In genomic region chr9:101180234-101180633, GRCm38 (mm10) we compare ENCODE assay signal across 11 mouse cellular contexts.
A peak's percentile ranks its signal among the peaks of the same experiment; 100 is the strongest.
DNase-seq lines count a peak whose midpoint lies in the region; ATAC-seq and TF ChIP-seq lines count a peak whose summit lies in the region.
"Had no signal": no experiment of that assay in that cellular context is flagged by ENCODE, and none has a peak within 500 bp of the region (broad histone marks: within the 10 kb centered on the region; RNA-seq: fewer than 3 reads in every experiment).

No protein-coding gene starts in this region.

- H3K36me3 ChIP-seq in stomach, embryonic 16.5 days (ENCODE audit: control insufficient read depth, insufficient read depth, low read length), result 0 out of 2 replicates have a peak, but pooled peaks cover 8% of the 10 kb centered on the region
- peaks cover 8% of the 10 kb centered on the region; the same call in 1 of the 2 replicates for H3K36me3 ChIP-seq in stomach, postnatal 0 days (ENCODE audit: control insufficient read depth, insufficient read depth, low read length)
- H3K36me3 ChIP-seq in thymus, adult 2 months (ENCODE audit: control insufficient read depth, insufficient read depth, low read length), result no peaks in the 10 kb centered on the region

- no peak overlapping the region for H3K4me2 ChIP-seq in stomach, embryonic 16.5 days (ENCODE audit: low read depth, low read length)
- H3K4me2 ChIP-seq in stomach, postnatal 0 days (replicated peaks; ENCODE audit: low read depth), result no peak overlapping the region
- H3K4me2 ChIP-seq: limb, embryonic 15.5 days; neural tube, embryonic 12.5 days had no signal

- peak; percentile 29; the same call in 1 of the 2 replicates for ATAC-seq in stomach, embryonic 16.5 days (ENCODE audit: insufficient read depth, low FRiP score)
- no peak for ATAC-seq in stomach, postnatal 0 days (ENCODE audit: low FRiP score, low TSS enrichment)

- TF ChIP-seq CTCF in gastrocnemius, adult 2 months (IDR thresholded peaks at IDR 0.05), result no peak
- TF ChIP-seq CTCF in stomach, postnatal 0 days (IDR thresholded peaks at IDR 0.05; ENCODE audit: low read depth), result no peak
- no peak for TF ChIP-seq CTCF in thymus, adult 2 months (IDR thresholded peaks at IDR 0.05; ENCODE audit: borderline replicate concordance, control insufficient read depth, extremely low read depth, insufficient read depth, low read length, poor library complexity)

- no peak for TF ChIP-seq EP300 in stomach, postnatal 0 days (optimal IDR thresholded peaks at IDR 0.05)

- intact Hi-C loops in gastrocnemius, adult 2 months (cut with DNase I), result loop anchor here (5.0 kb wide), 2 partner anchors 72 to 217 kb away; partner anchors contain the start of gene Ppp2r3a

- no peaks in the 10 kb centered on the region for H3K4me1 ChIP-seq in stomach, embryonic 16.5 days (ENCODE audit: control insufficient read depth, insufficient read depth, low read length)
- no peaks in the 10 kb centered on the region for H3K4me1 ChIP-seq in stomach, postnatal 0 days (replicated peaks; ENCODE audit: control insufficient read depth, insufficient read depth)
- no peaks in the 10 kb centered on the region for H3K4me1 ChIP-seq in thymus, adult 2 months (replicated peaks; ENCODE audit: control insufficient read depth, insufficient read depth, low read length)
- H3K4me1 ChIP-seq: limb, embryonic 15.5 days; neural tube, embryonic 12.5 days had no signal

- H3K9ac ChIP-seq in stomach, embryonic 16.5 days (ENCODE audit: low read length), result no peak overlapping the region
- no peak overlapping the region for H3K9ac ChIP-seq in stomach, postnatal 0 days (ENCODE audit: low read length)
- H3K9ac ChIP-seq: limb, embryonic 15.5 days; neural tube, embryonic 12.5 days had no signal

- no peaks in the 10 kb centered on the region for H3K27me3 ChIP-seq in stomach, embryonic 16.5 days (ENCODE audit: control insufficient read depth, insufficient read depth, low read length)
- H3K27me3 ChIP-seq in stomach, postnatal 0 days (ENCODE audit: control insufficient read depth, insufficient read depth, low read length), result no peaks in the 10 kb centered on the region
- no peaks in the 10 kb centered on the region for H3K27me3 ChIP-seq in thymus, adult 2 months (ENCODE audit: control insufficient read depth, insufficient read depth, low read length)
- H3K27me3 ChIP-seq: limb, embryonic 15.5 days; neural tube, embryonic 12.5 days had no signal

- DNase-seq in gastrocnemius, adult 2 months, result peak; percentile 58
- DNase-seq in gastrocnemius, postnatal 10 days, result no peak
- DNase-seq in stomach, postnatal 0 days (ENCODE audit: low spot score), result no peak
- DNase-seq in layer of hippocampus, postnatal 36 days, result peak; percentile 21 to 50
- DNase-seq in urinary bladder, postnatal 36 days (ENCODE audit: low spot score in 2 of 2), result no peak
- no peak for DNase-seq in thymus, adult 2 months
- DNase-seq in adrenal gland, postnatal 4 days (ENCODE audit: low spot score in 2 of 2), result no peak
- DNase-seq: kidney, adult 11 months had no signal

- WGBS in stomach, embryonic 16.5 days, result 64% methylated on average over 2 of the region's 2 CpGs
- 63% methylated on average over 2 of the region's 2 CpGs for WGBS in stomach, postnatal 0 days
- 88% methylated on average over 2 of the region's 2 CpGs for WGBS in thymus, adult 2 months

- peak overlapping the region; percentile 50 for H3K27ac ChIP-seq in gastrocnemius, adult 2 months
- H3K27ac ChIP-seq in stomach, embryonic 16.5 days (ENCODE audit: low read length), result no peak overlapping the region
- H3K27ac ChIP-seq in stomach, postnatal 0 days (replicated peaks), result no peak overlapping the region
- H3K27ac ChIP-seq in thymus, adult 2 months (ENCODE audit: control insufficient read depth, insufficient read depth, low read length), result no peak overlapping the region
- H3K27ac ChIP-seq: limb, embryonic 15.5 days; neural tube, embryonic 12.5 days had no signal

- no peak overlapping the region for H3K4me3 ChIP-seq in gastrocnemius, adult 2 months
- no peak overlapping the region for H3K4me3 ChIP-seq in stomach, embryonic 16.5 days (replicated peaks; ENCODE audit: low read length)
- no peak overlapping the region for H3K4me3 ChIP-seq in stomach, postnatal 0 days (ENCODE audit: low read depth, low read length)
- no peak overlapping the region for H3K4me3 ChIP-seq in thymus, adult 2 months (ENCODE audit: control insufficient read depth, insufficient read depth, low read length)
- H3K4me3 ChIP-seq: limb, embryonic 15.5 days; neural tube, embryonic 12.5 days had no signal

- no peaks in the 10 kb centered on the region for H3K9me3 ChIP-seq in stomach, embryonic 16.5 days (replicated peaks; ENCODE audit: control insufficient read depth, low read length)
- no peaks in the 10 kb centered on the region for H3K9me3 ChIP-seq in stomach, postnatal 0 days (ENCODE audit: control insufficient read depth, low read length)
- H3K9me3 ChIP-seq: limb, embryonic 15.5 days; neural tube, embryonic 12.5 days had no signal

- TF ChIP-seq POLR2A in thymus, adult 2 months (IDR thresholded peaks at IDR 0.05; ENCODE audit: control insufficient read depth, extremely low read depth, insufficient read depth, low read length, poor library complexity), result no peak

Comparison
In these comparisons a context has a peak if more than half of its experiments do, and no peak if none do; other contexts are left out.
1. DNase-seq: peak in gastrocnemius, adult 2 months (single experiment) and layer of hippocampus, postnatal 36 days (2 of 2); none in gastrocnemius, postnatal 10 days (single experiment), stomach, postnatal 0 days (single experiment), urinary bladder, postnatal 36 days (0 of 2), thymus, adult 2 months (single experiment) and adrenal gland, postnatal 4 days (0 of 2).